Mouse (Mus musculus): ENCODE results near the gene Zbtb48.
A peak's percentile ranks its signal among the peaks of the same experiment; 100 is the strongest.

The Zbtb48 gene

DNA sequence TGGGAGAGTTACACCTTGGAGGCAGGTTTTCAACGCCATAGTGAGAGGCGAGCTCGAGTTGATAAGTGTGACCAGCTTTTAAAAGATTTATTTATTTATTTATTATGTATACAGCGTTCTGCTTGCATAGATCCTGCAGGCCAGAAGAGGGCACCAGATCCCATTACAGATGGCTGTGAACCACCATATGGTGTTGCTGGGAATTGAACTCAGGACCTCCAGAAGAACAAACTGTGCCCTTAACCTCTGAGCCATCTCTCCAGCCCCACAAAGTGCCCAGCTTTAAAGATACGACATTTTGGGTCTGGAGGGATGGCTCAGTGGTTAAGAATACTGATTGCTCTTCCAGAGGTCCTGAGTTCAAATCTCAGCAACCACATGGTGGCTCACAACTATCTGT, 1.6 kb upstream of the Zbtb48 start:
- peak in 1 of 2 experiments; percentile 59 for DNase-seq

DNA sequence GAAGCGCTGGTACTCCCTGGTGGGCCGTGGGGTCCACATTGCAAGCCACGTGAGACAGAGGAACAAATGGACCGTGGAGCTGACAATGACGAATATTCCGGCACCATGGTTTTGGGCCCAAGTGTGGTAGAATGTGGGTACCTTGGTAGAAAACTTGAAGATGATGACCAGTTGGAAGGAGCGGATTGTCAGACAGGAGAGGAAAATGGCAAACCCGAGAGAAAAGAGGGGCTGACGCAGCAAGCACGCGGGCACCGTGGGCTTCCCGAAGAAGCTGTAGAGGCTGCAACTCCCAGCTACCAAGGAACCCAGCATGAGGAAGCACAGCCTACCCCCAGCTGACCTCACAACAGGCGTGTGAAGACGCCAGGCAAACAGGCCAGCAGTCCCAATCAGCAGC, 985 bp upstream of the Zbtb48 start:
- no peak for DNase-seq

DNA sequence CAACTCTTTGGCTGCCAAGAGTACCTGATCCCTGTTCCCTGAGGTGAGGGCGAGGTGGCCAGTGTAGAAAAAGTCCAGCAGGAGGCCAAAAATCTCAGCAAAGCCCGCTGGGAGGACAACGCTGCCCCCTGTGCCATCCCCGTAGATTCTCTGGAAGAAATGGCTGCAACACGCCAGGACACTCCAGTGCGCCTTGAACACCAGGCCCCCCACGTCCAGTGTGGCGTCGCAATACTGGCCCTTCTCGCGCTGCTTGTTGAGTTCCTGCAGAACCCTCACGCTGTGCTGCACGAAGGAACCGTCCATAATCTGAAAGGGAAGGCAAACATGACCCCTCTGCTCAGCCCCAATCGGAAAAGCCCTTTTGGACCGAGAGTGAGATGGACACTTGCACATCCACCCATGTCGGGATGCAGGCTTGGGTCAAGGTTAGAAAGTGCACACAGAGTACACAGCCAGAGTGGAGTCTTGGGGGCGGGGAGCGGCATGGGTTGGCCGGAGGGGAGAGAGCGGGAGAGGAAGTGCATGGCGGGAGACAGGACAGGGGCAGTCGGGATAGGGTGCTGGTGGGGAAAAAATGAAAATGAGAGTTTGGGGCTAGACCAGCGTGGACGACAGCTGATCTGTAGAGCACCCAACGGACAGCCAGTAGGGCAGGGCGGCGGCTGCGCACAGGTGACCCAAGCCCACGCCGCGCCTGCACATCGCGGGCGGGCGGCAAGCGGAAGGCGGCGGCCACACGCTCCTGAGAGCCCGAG, 541 bp downstream of the Zbtb48 start:
- DNase-seq: no peak

DNA sequence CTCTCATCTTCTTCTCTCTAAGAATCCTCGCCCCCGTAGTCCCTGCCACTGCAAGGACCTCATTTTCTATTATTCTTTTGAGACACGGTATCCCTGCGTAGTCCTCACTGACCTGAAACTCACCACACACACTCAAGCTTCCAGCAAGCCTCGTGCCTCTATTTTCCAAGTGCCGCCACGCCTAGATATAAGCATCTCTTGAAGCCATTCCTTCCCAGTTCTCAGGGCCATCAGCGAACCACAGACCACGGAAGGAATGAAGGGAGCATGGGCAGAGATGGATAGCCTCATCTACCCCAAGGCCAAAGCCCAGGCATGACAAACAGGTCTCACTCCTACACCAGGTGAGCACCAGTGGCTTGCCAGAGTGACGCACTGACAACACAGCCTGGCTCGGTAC, 2.9 kb downstream of the Zbtb48 start:
- DNase-seq: no peak

DNA sequence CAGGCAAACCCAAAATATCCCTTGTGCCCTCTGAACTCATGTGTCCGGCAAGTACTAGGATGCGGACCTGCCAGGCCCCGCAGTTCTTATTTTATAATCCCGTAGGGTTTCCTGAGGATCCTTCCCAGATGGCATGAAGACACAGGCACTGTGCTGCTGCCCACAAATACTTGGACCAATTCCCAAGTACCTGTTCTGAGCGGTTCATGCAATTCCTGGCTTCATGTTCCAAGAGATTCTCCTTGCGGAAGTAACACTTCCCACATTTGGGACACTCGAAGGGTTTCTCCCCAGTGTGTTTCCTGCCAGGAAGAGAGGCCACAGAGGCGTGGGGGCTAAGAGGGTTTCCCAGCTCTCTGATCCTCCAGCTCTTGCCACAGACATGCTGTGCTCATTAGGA, 5.0 kb downstream of the Zbtb48 start:
- DNase-seq: peak in 1 of 2 experiments; percentile 49

DNA sequence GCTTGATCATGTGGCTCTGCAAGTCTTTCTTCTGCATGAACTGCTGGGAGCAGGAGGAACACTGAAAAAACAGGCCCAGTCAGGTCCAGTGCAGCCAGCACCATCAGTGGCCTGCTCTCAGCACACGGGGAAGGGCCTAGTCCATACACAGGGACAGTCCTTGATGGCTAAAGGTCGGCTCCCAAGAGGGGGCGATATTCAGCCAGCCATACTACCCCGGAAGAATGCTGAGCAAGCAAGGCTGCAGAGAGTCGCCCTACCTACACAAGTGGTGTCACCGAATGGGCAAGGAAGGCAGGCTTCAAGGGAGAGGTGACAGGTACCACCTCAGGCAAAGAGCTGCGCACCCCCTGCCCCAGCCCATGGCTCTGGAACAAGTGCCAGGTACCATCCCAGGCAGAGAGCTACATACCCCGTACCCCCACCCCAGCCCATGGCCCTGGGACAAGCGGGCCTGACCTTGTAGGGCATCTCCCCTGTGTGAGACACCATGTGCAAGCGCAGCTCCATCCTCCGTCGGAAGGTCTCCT, 5.8 kb downstream of the Zbtb48 start:
- no peak for DNase-seq

DNA sequence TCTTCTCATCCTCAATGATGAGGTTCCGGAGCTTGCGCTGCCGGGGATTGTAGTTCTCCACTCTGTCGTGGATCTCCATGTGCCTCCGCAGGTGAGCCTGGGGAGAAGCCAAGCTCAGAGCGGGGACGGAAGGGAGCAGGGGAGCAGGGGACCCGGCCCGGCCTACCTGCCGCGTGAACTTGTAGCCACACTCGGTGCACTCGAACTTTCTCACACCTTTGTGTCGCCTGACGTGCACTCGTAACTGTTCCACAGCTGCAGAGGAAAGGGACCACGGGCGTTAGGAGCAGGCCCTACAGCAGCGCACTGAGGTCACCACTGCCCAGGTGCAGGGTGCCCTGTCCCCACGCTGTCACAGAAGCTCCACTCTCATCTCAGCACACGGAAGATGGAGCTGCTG, 7.4 kb downstream of the Zbtb48 start:
- no peak for DNase-seq

DNA sequence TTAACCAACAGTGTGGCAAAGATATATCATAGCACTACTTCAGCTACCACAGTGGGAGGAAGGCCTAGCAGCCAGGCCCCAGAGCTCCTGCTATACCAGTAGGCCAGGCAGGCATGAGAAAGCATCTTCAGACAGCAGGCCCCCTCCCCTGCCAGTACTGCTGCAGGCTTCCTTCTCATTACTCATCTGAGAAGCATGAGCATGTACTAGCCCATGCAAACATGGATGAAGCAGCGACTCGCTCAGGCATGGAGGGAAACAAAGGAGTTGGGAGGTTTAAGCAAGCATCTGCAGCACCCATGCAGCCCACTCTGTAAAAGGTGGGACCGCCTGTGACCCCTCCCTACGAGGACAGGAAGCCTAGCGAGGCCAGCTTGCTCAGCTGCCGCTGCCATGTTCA, 8.4 kb downstream of the Zbtb48 start:
- no peak for DNase-seq

DNA sequence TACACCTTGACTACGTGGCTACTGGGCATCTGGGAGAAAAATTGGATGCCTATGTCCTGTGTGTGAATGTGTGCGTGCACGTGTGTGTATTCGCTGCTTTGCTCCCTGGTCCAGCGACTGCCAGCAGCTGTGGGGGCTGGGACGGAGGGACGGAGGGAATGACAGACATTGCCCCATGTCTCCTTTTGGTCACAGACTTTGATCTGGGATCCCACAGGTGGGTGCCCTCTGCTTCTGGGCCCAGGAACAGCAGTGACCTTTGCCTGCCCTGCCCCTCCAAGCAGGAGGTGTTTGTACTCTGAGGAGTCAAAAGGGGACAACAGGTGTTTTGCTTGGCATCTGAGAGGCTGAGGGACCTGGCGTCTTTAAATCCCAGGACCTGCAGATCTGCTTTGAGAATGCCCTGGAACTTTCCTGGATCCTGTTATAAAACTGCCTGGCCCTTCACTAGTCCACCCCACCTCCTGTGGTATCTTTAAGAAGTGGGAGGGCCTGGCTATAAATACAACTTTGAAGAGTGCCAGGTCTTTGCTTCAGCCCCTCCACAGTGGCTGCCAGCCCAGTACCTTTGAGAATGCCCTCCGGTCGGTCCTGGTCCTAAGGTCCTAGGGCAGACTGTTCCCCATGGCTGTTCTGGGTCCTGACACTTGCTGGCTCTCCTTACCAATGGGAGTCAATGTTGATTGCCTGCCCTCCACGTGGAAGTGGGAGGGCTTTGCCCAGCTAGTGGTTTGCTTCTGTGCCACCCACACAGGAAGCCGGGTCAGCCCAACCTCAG, 14.2 kb downstream of the Zbtb48 start:
- DNase-seq: no peak

DNA sequence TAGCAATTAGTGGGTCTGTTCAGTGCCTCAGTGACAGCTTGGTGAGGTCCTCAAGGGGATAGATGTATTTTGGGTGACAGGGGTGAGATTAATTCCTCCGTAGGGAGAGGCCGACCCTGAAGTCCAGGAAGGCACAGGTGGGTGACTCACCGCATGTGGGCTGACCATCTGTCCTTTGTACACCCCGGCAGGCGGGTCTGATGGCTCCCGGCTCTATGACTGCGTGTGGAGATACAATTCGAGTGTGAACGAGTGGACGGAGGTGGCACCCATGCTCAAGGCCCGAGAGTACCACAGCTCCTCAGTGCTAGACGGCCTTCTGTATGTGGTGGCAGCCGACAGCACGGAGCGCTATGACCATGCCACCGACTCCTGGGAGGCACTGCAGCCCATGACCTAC, 15.4 kb downstream of the Zbtb48 start:
- peak; percentile 30 to 48 for DNase-seq

DNA sequence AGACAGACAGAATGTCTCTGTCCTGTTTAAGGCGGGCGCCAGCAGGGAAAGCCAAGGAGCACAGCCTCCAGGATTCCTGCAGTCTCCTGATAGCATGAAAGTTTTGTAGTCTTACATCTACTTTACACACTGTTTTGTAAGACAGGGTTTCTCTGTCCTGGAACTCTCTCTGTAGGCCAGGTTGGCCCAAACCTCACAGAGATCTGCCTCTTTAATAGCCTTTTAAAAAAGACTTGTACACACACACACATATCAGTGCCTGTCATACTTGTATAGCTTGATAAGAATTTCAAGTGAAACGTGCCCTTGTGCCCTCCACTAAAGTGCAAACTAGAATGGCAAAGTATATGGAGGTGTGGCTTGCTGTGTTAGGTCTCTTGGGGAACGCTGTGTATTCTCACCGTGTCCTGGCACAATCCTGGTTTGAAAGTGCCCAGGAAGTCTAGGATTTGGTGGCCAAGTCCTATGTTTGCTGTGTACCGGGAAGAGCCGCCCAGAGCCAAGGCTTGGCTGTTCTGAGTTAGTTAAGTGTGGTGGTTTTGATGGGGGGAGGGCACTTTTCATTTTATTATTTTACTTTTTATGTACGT, 16.2 kb downstream of the Zbtb48 start:
- no peak for DNase-seq

DNA sequence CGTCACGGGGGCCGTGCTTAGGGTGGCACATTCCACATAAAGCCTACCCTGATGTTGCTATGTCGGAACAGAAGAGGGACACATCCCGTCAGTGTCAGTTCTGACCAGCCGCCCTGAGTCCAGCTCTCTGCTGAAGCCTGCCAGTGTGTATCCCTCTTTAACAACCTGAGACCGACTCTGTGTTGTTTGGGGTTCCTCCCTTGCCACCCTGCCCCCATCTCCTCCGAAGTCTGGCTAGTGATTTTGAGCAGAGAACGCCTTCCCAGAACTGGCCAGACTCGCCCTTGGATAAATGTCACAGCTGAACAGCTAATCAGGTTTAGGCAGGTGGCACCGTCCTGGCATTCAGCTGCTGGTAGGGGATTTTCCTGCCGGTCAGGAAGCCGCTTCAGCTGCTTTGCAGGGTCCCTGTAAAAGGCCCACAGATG, 16.8 kb downstream of the Zbtb48 start:
- peak; percentile 57 to 59 for DNase-seq

DNA sequence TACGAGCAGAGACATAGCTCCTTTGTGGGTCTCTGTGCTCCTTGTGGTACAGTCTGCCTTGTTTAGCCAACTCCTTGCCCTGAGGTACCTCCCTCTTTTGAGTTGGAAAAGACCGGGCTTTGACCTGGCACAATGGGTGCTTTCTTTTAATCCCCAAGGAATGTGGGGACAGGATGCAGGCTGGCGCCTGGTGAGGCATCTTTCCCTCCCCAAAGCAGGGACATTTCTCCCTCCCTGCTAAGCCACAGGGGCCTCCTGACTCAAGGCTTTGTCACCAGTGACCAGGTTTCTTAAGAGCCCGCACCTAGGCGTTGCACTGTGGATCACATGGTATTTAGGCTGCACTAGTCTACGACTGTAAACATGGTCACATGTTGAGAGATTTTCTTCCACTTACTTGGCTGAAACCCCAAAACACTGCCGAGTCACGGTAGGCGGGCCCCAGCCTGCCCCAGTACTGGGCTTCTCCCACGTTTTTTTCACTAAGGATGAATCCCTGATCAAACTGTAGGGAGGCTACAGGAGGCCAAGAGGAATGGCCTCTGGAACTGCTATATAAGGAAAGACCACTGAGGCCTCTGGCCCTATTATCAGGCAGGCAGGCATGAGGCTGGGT, 17.3 kb downstream of the Zbtb48 start:
- peak; percentile 27 to 37 for DNase-seq

DNA sequence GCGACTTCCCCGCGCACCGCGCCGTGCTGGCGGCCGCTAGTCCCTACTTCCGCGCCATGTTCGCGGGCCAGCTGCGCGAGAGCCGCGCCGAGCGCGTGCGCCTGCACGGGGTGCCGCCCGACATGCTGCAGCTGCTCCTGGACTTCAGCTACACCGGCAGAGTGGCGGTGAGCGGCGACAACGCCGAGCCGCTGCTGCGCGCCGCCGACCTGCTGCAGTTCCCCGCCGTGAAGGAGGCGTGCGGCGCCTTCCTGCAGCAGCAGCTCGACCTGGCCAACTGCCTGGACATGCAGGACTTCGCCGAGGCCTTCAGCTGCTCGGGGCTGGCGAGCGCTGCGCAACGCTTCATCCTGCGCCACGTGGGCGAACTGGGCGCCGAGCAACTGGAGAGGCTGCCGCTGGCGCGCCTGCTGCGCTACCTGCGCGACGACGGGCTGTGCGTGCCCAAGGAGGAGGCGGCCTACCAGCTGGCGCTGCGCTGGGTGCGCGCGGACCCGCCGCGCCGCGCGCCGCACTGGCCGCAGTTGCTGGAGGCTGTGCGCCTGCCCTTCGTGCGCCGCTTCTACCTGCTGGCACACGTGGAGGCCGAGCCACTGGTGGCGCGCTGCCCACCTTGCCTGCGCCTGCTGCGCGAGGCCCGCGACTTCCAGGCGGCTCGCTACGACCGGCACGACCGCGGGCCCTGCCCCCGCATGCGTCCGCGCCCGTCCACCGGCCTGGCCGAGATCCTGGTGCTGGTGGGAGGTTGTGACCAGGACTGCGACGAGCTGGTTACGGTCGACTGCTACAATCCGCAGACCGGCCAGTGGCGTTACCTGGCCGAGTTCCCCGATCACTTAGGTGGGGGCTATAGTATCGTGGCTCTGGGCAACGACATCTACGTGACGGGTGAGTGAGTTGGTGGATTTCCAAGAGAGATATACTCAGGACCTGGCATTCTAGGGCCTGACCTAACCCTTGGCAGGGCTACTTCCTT, 18.1 kb downstream of the Zbtb48 start:
- peak; percentile 82 to 85 for DNase-seq

DNA sequence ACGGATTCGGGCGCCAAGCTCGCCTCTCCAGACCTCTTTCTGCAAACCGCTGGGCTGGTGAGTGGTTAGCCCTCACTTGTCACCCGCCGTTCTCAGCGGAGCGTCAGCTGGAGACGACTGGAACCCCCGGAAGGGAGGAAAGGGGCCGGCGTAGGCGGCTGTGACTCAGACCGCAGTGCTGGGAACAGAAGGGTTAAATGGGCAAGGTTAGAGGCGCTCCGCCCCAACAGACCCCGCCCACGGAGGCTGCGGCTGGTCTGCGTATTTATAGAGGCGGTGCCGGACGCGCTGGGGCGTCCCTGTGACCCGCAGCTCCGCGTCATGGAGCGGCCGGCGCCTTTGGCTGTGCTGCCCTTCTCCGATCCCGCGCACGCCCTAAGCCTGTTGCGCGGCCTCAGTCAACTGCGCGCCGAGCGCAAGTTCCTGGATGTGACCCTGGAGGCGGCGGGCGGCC, 18.8 kb downstream of the Zbtb48 start, which contains the start of gene Klhl21:
Gene Klhl21, plus strand, starts transcription at position 182 of the 454 bp plus-strand sequence.
- peak; percentile 95 to 96 for DNase-seq

DNA sequence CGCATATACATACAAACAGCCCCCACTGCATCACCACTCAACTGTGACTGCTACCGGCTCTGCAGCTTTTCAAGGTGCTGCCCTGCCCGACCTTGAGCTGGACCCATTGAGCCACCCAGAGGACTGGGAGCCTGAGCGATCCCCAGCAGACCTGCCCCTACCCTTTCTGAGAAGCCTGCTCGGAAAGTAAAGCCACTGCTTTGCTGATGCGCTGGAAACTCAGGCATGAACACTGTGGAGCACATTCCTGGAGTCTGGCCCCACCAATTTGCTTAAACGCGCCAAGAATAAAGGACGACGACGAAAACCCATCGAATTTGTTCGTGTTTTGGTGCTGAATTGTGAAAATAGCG, 19.3 kb downstream of the Zbtb48 start:
- DNase-seq: peak; percentile 44 to 45

DNA sequence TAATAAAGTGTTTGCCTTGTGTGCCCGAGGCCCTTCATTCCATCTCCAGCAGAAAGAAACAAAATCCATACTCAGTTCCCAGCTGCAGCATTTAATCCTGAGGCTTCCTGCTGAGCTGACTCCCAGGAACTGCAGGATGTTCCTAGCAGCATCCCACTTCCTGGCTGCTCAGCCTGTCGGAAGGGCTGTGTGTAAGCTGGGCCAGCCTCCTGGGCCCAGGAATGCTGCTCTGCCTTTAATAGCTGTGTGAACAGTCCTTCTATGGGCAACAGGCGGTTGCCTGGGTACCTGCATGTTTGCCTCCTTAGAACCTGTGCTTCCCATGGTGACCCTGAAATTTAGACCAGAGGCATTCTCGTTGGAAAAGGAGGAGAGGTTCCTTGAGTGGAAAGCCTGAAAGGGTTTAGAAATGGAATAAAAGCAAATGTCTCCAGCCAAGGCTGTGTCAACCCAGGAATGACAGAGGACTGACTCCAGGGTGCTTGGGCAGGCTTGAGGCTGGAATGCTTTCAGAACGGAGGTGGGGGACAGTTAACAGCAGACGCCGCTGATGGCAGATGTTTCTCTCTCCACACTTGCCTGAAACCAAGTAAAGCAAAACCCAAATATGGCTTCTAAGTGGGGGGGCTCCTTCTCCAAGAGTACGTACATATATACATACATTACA, 19.9 kb downstream of the Zbtb48 start:
- no peak for DNase-seq

DNA sequence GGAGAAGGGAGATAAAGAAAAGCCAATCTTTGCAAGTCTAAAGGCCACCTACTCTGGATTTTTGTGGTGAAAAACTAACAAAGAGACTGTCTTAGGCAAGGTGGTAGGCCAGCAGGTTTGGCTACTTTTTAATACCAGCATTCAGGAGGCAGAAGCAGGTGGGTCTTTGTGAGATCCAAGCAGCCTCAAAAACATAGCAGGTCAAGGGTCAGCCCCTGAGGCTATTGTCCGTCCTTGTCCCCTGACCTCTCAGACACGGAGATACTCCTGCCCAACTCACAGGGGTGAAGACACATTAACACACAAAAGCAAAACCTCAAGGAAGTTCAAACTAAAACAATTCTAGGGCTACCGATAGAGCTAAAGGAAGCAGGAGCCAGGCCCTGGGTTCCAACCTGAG, 20.7 kb downstream of the Zbtb48 start:
- no peak for DNase-seq

DNA sequence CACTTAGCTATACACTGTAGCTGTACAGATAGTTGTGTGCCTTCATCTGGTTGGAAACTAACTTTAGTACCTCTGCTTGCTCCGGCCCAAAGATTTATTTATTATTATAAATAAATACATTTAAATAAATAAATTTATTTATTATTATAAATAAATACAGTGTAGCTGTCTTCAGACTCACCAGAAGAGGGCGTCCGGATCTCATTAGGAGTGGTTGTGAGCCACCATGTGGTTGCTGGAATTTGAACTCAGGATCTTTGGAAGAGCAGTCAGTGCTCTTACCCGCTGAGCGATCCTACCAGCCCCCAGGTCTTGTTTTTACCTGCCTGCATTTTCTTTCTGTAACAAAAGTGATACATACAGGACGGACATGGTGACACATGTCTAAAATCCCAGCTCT, 21.3 kb downstream of the Zbtb48 start:
- peak in 1 of 2 experiments; percentile 39 for DNase-seq

DNA sequence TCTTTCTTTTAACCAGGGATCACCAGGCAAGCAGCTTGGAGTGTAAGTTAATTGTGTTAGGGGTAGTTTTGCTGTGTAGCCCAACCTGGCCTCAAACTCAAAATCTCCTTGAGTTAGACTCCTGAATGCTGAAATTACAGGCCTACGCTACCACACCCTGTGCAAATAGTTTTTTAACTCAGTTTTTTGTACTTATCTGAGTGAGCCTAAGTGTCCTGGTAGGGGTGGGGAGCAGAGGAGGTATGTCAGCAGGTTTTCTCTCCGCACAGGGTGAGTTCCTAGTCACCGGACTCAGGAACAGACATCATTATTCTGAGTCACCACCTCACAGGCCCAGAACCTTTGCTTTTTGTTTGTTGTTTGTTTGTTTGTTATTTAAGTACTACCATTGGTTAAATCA, 25.4 kb downstream of the Zbtb48 start:
- no peak for DNase-seq

DNA sequence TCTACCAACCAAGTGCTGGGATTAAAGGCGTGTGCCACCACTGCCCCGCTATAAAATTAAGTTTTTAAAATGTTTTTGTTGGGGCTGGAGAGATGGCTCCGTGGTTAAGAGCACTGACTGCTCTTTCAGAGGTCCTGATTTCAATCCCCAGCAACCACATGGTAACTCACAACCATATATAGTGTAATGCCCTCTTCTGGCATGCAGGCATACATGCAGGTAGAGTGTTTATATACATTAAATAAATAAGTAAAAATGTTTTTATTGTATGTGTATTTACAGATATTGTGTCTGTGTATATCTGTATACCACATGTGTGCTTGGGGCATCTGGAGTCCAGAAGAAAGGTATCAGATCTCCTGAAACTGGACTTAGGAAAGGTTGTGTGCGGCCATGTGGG, 26.1 kb downstream of the Zbtb48 start:
- DNase-seq: no peak
